Mouse (Mus musculus) layer of hippocampus, postnatal 14 days (tissue): ENCODE data around the gene Dennd4b. TPM values are rescaled to one million over a fixed set of nuclear protein-coding genes. Genes with fewer than 3 reads are reported as not detected.
"Not testable (repeated sequence)": the region's sequence is repeated elsewhere in the genome, so short reads cannot be mapped to it uniquely, and the experiment has no call there.

Experiments used
- DNase-seq, 2 experiments: peaks; one replicate each; pipeline ENCODE4 v3.0.0; 2021 to 2022; ENCODE audit warnings: low spot score in 2 of 2, mixed read lengths in 1 of 2
- long read RNA-seq, 2 experiments: library from polyadenylated mRNA; stranded (forward); transcript quantifications; one replicate each; pipeline ENCODE4 v2.0.0; 2021
- total RNA-seq, 2 experiments: library from RNA; stranded (reverse); gene quantifications; 2 replicates each; pipeline ENCODE4 v1.2.3; 2021

Dennd4b gene
- 10 to 100 TPM; 22.4 to 24.4 TPM for total RNA-seq
- long read RNA-seq, experiment 1, full-length matches to known transcripts = 1 of 15 reads
- long read RNA-seq, experiment 1, partial matches to known transcripts = 9 of 15 reads
- long read RNA-seq, experiment 1, other reads (novel, unspliced or antisense) = 5 of 15 reads
- long read RNA-seq, experiment 2, full-length matches to known transcripts = 1 of 13 reads
- long read RNA-seq, experiment 2, partial matches to known transcripts = 10 of 13 reads
- long read RNA-seq, experiment 2, other reads (novel, unspliced or antisense) = 2 of 13 reads

DNA sequence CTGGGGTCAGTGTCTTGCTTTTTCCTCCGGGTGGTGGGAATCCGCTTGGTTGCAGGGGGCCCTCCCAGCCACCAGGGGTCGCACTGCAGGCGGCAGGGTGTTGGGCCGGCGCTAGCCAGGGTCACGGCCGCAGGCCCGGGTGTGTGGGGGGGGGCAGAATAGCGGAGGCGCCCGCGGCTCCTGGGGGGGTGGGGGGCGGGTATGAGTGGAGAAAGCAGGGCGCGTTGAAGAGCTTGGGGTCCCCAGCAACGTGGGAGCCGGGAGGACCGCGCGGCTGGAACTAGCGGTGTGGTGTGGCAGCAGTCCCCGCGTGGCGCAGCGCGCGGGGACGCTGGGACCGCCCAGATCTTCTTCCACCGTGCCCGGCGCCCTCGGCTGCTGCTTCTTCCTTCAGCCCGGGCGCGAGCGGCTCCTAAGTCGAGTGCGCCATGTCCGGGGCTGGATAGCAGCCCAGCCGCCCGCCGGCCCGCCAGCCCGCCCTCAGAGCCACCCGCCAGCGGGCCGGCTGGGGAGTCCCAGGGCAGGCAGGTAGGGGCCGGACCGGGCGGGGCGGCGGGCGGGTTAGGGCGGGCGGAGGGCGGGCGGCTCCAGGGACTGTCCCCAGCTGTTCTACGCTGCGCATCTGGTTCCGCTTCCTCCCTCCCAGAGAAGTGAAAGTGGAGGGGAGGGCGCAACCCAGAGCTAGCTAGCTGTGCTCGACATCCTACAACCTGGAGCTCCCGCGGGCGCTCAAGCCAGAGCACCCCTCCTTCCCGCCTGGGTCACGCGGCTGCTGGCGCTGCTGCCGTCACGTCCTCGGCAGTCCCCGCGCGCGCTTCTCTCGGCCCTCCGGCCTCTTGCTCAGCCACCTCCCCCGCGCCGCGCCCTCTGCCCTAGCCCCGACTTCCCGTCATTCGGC is at the start of gene Dennd4b:
Gene Dennd4b, plus strand, starts transcription at position 152 of the 898 bp plus-strand sequence.
- peak; percentile 86 for DNase-seq

DNA sequence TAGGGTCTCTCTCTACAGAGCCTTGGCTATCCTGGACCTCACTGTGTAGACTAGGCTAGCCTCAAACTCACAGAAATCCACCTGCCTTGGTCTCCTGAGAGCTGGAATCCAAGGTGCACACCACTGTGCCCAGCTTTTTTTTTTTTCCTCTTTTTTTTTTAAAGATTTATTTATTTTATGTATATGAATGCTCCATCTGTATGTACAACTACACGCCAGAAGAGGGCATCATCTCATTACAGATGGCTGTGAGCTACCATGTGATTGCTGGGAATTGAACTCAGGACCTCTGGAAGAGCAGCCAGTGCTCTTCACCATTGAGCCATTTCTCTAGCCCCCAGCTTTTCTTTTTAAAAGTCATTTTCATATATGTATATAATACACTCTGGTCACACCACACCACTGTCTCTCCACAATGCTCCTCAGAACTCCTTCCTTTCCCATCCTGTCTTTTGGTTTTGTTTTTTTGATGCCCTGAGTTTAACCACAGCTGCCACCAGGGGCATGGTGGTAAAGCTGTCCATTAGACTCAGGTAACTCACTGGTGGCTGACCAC is 49.1 kb upstream of the Dennd4b start:
- no peak for DNase-seq

GRCm38 (mm10) chr3:90220088-90220487 is 44.9 kb upstream of the Dennd4b start:
- peak; percentile 36 to 74 for DNase-seq

DNA sequence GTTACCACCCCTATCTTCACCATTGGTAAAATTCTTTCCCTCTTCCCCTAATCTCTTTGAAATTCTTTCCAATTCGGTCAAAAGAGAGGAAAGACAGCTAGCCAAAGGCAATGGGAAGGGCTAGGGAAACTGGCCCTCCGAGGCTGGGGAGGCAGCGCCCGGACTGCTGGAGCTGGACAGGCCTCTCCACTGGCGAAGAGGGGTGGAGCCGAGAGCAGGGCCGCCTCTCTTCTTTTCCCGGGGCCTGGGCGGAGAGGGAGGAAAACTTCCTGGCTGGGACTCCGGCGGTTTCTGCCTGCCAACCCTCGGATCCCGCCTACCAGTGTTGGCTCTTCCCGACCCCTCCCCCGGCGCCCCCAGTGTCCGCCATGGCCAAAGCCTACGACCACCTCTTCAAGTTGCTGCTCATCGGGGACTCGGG is 44.4 kb upstream of the Dennd4b start:
- peak; percentile 21 to 56 for DNase-seq

DNA sequence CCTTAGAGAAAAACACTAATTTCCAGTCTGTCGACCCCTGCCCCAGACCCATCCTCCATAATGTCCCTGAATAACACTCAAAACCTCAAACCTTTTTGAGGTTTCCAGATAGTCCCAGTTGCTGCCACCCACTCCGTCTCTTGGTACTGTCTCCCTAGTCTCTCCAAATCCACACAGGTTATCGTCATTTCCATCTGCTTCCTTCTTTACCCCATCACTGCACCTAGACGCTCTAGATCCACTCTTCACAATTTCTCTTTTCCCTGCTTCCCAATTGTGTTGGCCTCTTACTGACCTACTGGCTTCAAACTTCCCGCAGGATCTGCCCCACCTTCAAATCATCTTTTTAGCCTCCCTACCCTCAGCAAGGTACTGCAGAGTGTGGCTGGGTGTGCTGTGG is 43.9 kb upstream of the Dennd4b start:
- DNase-seq = no peak

DNA sequence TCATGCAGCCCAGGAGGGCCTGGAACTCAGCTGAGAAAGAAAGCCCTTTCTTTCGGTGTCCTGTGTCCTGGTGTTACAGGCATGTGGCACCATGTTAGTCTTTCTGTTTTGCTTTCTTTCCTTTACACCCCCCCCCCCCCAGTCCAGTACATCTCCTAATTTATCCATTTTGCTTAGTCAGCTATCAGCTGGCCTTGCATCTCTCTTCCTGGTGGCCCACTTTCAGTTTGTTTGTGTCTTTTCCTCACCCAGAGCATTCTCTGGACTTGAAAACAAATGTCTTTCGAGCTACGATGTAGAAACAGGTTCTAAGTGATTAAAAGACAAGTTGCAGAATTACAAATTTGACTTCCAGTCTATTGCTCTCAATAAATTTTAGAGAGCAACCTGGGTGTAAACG is 42.5 kb upstream of the Dennd4b start:
- no peak for DNase-seq

DNA sequence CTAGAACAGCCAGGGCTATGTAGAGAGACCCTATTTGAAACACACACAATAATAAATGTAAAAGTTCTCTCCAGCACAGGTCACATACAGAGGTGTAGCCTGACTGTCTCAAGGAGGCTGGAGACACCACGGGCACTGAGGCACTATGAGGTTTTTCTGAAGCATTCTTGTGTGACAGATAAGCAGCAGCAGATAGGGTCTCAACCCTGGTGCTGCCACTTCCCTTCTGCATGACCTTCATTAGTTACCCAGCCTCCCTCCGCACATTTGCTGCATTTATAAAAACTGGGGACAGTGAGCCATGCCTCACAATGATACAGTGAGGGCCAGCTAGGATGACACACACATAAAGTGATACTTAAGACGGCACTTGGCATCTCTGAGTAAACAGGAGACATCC is 42.0 kb upstream of the Dennd4b start:
- DNase-seq = no peak

DNA sequence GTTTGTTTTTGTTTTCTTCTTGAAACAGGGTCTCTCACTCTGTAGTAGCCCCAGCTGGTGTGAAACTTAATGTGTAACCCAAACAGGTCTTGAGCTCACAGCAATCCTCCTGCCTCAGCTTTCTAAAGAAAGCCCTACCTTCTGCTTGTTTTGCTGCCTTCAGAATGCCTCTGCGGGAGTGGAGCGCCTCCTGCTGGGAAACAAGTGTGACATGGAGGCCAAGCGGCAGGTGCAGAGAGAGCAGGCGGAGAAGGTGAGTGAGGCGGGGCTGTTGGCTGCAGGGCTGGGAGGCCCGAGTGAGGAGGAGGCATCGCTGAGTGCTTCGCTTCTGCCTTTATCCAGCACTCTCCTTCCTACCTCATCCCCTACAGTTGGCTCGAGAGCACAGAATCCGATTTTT is 40.7 kb upstream of the Dennd4b start:
- no peak for DNase-seq

- DNase-seq = no peak
These were observed 33.9 kb upstream of the Dennd4b start for GRCm38 (mm10) chr3:90231075-90231474.

- DNase-seq = peak; percentile 91 to 97
These were observed 33.3 kb upstream of the Dennd4b start, which contains the start of gene Jtb for GRCm38 (mm10) chr3:90231507-90232333. Jtb (plus strand) TSS chr3:90231597.

DNA sequence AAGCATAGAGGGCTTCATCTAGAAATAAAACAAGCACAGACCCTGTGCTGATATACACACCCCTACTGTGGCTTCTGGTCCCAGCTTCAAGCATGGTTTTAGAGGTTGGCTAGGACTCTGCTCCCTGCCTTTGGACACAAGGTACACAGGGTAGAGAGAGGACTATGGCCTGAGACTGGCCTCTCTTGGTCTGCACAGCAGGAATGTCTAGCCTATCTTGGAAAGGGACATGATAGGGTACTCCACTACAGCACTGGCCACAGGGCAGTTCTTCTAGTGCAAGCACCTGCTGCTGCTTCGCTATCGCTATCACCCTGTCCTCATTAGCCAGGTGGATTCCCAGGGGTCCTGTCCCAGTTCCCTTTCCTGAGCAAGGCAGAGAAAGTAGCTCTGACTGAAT is 23.7 kb upstream of the Dennd4b start:
- DNase-seq = no peak

- DNase-seq = no peak
These were observed 23.2 kb upstream of the Dennd4b start for GRCm38 (mm10) chr3:90241669-90242358.

- DNase-seq = no peak
These were observed 21.8 kb upstream of the Dennd4b start, which contains the start of gene Creb3l4 for GRCm38 (mm10) chr3:90242984-90243775. Creb3l4 (minus strand) TSS chr3:90243512.

GRCm38 (mm10) chr3:90245406-90245805 is 19.6 kb upstream of the Dennd4b start:
- DNase-seq = no peak

- no peak for DNase-seq
These were observed 17.4 kb upstream of the Dennd4b start for GRCm38 (mm10) chr3:90247630-90247959.

- DNase-seq = peak; percentile 89 to 96
These were observed 16.8 kb upstream of the Dennd4b start, which contains the start of gene Slc39a1 for GRCm38 (mm10) chr3:90247960-90248745. Slc39a1 (plus strand) TSS chr3:90248172.

GRCm38 (mm10) chr3:90248746-90249100 is 16.3 kb upstream of the Dennd4b start:
- no peak for DNase-seq

DNA sequence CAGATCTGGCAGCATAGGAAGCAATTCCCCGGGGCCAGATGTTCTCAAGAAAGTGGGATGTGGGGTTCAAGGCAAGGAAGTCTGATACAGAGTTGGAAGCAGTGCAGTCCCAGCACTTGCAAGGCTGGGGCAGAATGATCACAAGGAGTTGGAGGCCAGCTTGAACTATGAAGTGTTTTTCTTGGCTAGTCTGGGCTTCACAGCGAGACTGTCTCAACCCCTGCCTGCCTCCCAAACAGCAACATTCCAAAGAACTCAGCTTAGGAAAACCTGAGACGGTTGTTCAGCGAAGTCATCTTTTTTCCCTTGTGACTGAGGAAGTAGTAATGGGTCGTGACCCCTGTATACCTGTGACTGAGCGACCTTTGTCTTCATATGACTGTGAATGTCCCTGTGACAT is 14.2 kb upstream of the Dennd4b start:
- DNase-seq = no peak

DNA sequence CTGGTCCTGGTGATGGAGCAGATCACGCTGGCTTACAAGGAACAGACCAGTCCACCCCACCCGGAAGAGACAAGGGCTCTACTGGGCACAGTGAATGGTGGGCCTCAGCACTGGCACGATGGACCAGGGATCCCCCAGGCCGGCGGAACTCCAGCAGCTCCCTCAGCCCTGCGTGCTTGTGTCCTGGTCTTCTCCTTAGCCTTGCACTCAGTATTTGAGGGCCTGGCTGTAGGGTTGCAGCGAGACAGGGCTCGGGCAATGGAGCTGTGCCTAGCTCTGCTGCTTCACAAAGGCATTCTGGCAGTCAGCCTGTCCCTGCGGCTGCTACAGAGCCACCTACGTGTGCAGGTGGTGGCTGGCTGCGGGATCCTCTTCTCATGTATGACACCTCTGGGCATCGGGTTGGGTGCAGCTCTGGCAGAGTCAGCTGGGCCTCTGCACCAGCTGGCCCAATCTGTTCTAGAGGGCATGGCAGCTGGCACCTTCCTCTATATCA is 13.2 kb upstream of the Dennd4b start:
- not testable (repeated sequence) for DNase-seq
